Mouse (Mus musculus) spleen, adult 2 months (tissue): ENCODE results near the gene Pik3cg. TPM values are rescaled to one million over a fixed set of nuclear protein-coding genes. Genes with fewer than 3 reads are reported as not detected.

ENCODE experiments used
- DNase-seq, 2 experiments: peaks; one replicate each; pipeline versions ENCODE4 v3.0.0 to v3.0.0-alpha.2; 2012 to 2021; ENCODE audit warnings: low spot score in 2 of 2, low read depth in 1 of 2
- H3K27ac ChIP-seq: fragments of 200-500 bp; 2 replicates; pipeline ENCODE4 v1.5.1; 2012; ENCODE audit warnings: low read length, inconsistent platforms; ENCODE audit not compliant: insufficient read depth
- H3K27me3 ChIP-seq: fragments of 200-500 bp; 2 replicates; pipeline ENCODE4 v1.6.1; 2012; ENCODE audit warnings: mild to moderate bottlenecking, moderate library complexity, low read length, inconsistent platforms; ENCODE audit not compliant: control insufficient read depth, insufficient read depth
- H3K36me3 ChIP-seq: fragments of 200-500 bp; 2 replicates; pipeline ENCODE4 v1.6.1; 2012; ENCODE audit warnings: mild to moderate bottlenecking, low read length, inconsistent platforms; ENCODE audit not compliant: control insufficient read depth, insufficient read depth
- H3K4me1 ChIP-seq: fragments of 200-500 bp; 2 replicates; pipeline ENCODE4 v1.6.1; 2011; ENCODE audit warnings: inconsistent platforms; ENCODE audit not compliant: control insufficient read depth, insufficient read depth, insufficient read length
- H3K4me3 ChIP-seq: fragments of 200-500 bp; 2 replicates; pipeline ENCODE4 v1.5.1; 2011; ENCODE audit warnings: mild to moderate bottlenecking, inconsistent platforms; ENCODE audit not compliant: insufficient read depth, insufficient read length; ENCODE audit errors: extremely low read depth
- CTCF ChIP-seq: fragments of 200-500 bp; IDR thresholded peaks from 2 replicates; pipeline ENCODE4 v1.5.1; 2011; ENCODE audit warnings: mild to moderate bottlenecking, inconsistent platforms; ENCODE audit not compliant: insufficient read depth, insufficient read length, insufficient replicate concordance; ENCODE audit errors: extremely low read depth
- POLR2A ChIP-seq: fragments of 200-500 bp; IDR thresholded peaks from 2 replicates; pipeline ENCODE4 v1.6.1; 2011; ENCODE audit warnings: low read depth, low read length, inconsistent platforms
- WGBS: fragments of 180-500 bp; shearing (Covaris S2); methylation state at CpG from one replicate; pipeline ENCODE4 v1.1.7; 2018; 5-methylcytosine and 5-hydroxymethylcytosine counted together
- polyA plus RNA-seq: library from polyadenylated mRNA; depleted of rRNA; stranded (reverse); fragments of >200 nt; gene quantifications from 2 replicates; pipeline ENCODE4 v1.2.3, GENCODE M21; 2012

Pik3cg gene
- polyA plus RNA-seq, 1 experiment, result 14.3 TPM

- TF ChIP-seq CTCF (no peak), POLR2A (no peak)
Observed at GRCm38 (mm10) chr12:32195000-32195399, 13.5 kb downstream of the Pik3cg start.

GRCm38 (mm10) chr12:32194358-32194757 is 14.1 kb downstream of the Pik3cg start:
- H3K27ac ChIP-seq, result no peak overlapping the region
- TF ChIP-seq CTCF, result no peak
- TF ChIP-seq POLR2A, result no peak
- DNase-seq, result no peak
- H3K4me3 ChIP-seq, result no peak overlapping the region
- peaks cover 44% of the 10 kb centered on the region for H3K36me3 ChIP-seq
- peaks cover 2% of the 10 kb centered on the region for H3K4me1 ChIP-seq
- H3K27me3 ChIP-seq, result no peaks in the 10 kb centered on the region
- WGBS, result 28% methylated on average over 1 of the region's 1 CpGs

More at GRCm38 (mm10) chr12:32195000-32195399, 13.5 kb downstream of the Pik3cg start:
- Histone ChIP-seq H3K36me3 (peaks cover 42% of the 10 kb centered on the region), H3K4me3 (no peak overlapping the region), H3K27me3 (no peaks in the 10 kb centered on the region), H3K27ac (no peak overlapping the region), H3K4me1 (peaks cover 6% of the 10 kb centered on the region)
- DNase-seq, result no peak
- WGBS, result 91% methylated on average over 4 of the region's 4 CpGs

GRCm38 (mm10) chr12:32190927-32191326 is 17.5 kb downstream of the Pik3cg start:
- no peak overlapping the region for H3K27ac ChIP-seq
- TF ChIP-seq POLR2A (no peak), CTCF (no peak)
- no peak overlapping the region for H3K4me3 ChIP-seq
- peaks cover 44% of the 10 kb centered on the region for H3K36me3 ChIP-seq
- H3K27me3 ChIP-seq, result no peaks in the 10 kb centered on the region
- H3K4me1 ChIP-seq, result no peaks in the 10 kb centered on the region
- 71% methylated on average over 4 of the region's 4 CpGs for WGBS
- no peak for DNase-seq

- Histone ChIP-seq H3K4me3 (no peak overlapping the region), H3K27ac (no peak overlapping the region), H3K4me1 (no peaks in the 10 kb centered on the region), H3K27me3 (no peaks in the 10 kb centered on the region), H3K36me3 (peaks cover 29% of the 10 kb centered on the region)
- DNase-seq, result no peak
- 93% methylated on average over 5 of the region's 5 CpGs for WGBS
- TF ChIP-seq POLR2A (no peak), CTCF (no peak)
Observed at GRCm38 (mm10) chr12:32187668-32188236, 20.7 kb downstream of the Pik3cg start.

- H3K36me3 ChIP-seq, result peaks cover 29% of the 10 kb centered on the region
- no peaks in the 10 kb centered on the region for H3K4me1 ChIP-seq
Observed at GRCm38 (mm10) chr12:32186627-32187255, 21.7 kb downstream of the Pik3cg start.

GRCm38 (mm10) chr12:32184874-32185273 is 23.6 kb downstream of the Pik3cg start:
- 94% methylated on average over 3 of the region's 3 CpGs for WGBS
- no peaks in the 10 kb centered on the region for H3K27me3 ChIP-seq
- TF ChIP-seq POLR2A (no peak), CTCF (no peak)
- no peak for DNase-seq
- no peak overlapping the region for H3K27ac ChIP-seq
- no peaks in the 10 kb centered on the region for H3K4me1 ChIP-seq
- H3K36me3 ChIP-seq, result peaks cover 24% of the 10 kb centered on the region
- no peak overlapping the region for H3K4me3 ChIP-seq

More at GRCm38 (mm10) chr12:32186627-32187255, 21.7 kb downstream of the Pik3cg start:
- no peak for TF ChIP-seq POLR2A
- no peak for TF ChIP-seq CTCF
- Histone ChIP-seq H3K4me3 (no peak overlapping the region), H3K27ac (no peak overlapping the region), H3K27me3 (no peaks in the 10 kb centered on the region)
- DNase-seq, result no peak
- WGBS, result 87% methylated on average over 6 of the region's 6 CpGs

GRCm38 (mm10) chr12:32183584-32183983 is 24.9 kb downstream of the Pik3cg start:
- DNase-seq, result no peak
- 90% methylated on average over 1 of the region's 1 CpGs for WGBS
- Histone ChIP-seq H3K27me3 (no peaks in the 10 kb centered on the region), H3K4me1 (no peaks in the 10 kb centered on the region), H3K27ac (no peak overlapping the region), H3K4me3 (no peak overlapping the region), H3K36me3 (peaks cover 21% of the 10 kb centered on the region)
- TF ChIP-seq CTCF (no peak), POLR2A (no peak)
